Mouse (Mus musculus) liver, adult 2 months (tissue): Measurements from ENCODE around the gene St8sia1. TPM values are rescaled to one million over a fixed set of nuclear protein-coding genes. Genes with fewer than 3 reads are reported as not detected.

Source experiments
- DNase-seq: peaks from one replicate; pipeline ENCODE4 v3.0.0-alpha.2; 2011; ENCODE audit warnings: low read depth, low spot score; ENCODE audit errors: extremely low read depth
- H3K27ac ChIP-seq: fragments of 200-500 bp; replicated peaks from 2 replicates; pipeline ENCODE4 v1.5.1; 2012; ENCODE audit warnings: low read depth, mild to moderate bottlenecking, control low read depth, inconsistent platforms, low read length; ENCODE audit not compliant: insufficient read depth
- H3K27me3 ChIP-seq: fragments of 200-500 bp; 2 replicates; pipeline ENCODE4 v1.6.1; 2012; ENCODE audit warnings: mild to moderate bottlenecking, moderate library complexity, low read length, inconsistent platforms; ENCODE audit not compliant: control insufficient read depth, insufficient read depth
- H3K36me3 ChIP-seq: fragments of 200-500 bp; 2 replicates; pipeline ENCODE4 v1.6.1; 2012; ENCODE audit warnings: low read length, inconsistent platforms; ENCODE audit not compliant: control insufficient read depth, insufficient read depth
- H3K4me1 ChIP-seq: fragments of 200-500 bp; 2 replicates; pipeline ENCODE4 v1.6.1; 2011; ENCODE audit warnings: low read length; ENCODE audit not compliant: control insufficient read depth, insufficient read depth
- H3K4me3 ChIP-seq: fragments of 200-500 bp; 2 replicates; pipeline ENCODE4 v1.5.1; 2011; ENCODE audit warnings: low read depth, mild to moderate bottlenecking, control low read depth, low read length, moderate library complexity; ENCODE audit not compliant: insufficient read depth
- H3K79me2 ChIP-seq: fragments of 200-500 bp; 2 replicates; pipeline ENCODE4 v1.6.1; 2012; ENCODE audit warnings: inconsistent platforms, mild to moderate bottlenecking, low read length, moderate library complexity; ENCODE audit not compliant: control insufficient read depth, insufficient read depth
- H3K9ac ChIP-seq: fragments of 200-500 bp; 2 replicates; pipeline ENCODE4 v1.6.1; 2012; ENCODE audit warnings: low read depth, mild to moderate bottlenecking, control low read depth, inconsistent platforms, low read length
- CTCF ChIP-seq: fragments of 200-500 bp; IDR thresholded peaks from 2 replicates; pipeline ENCODE4 v1.5.1; 2011; ENCODE audit warnings: low read depth, low read length, control low read depth
- POLR2A ChIP-seq: fragments of 200-500 bp; IDR thresholded peaks from 2 replicates; pipeline ENCODE4 v1.6.1; 2011; ENCODE audit warnings: low read length, control low read depth; ENCODE audit not compliant: insufficient read depth; ENCODE audit errors: extremely low read depth
- WGBS: fragments of 180-500 bp; shearing (Covaris S2); methylation state at CpG from one replicate; pipeline ENCODE4 v1.1.7; 2018; 5-methylcytosine and 5-hydroxymethylcytosine counted together
- polyA plus RNA-seq: library from polyadenylated mRNA; depleted of rRNA; stranded (reverse); fragments of >200 nt; gene quantifications from 2 replicates; pipeline ENCODE4 v1.2.3, GENCODE M21; 2012
- total RNA-seq: library from RNA; depleted of rRNA; stranded (reverse); fragments of >200 nt; gene quantifications from 2 replicates; pipeline ENCODE4 v1.2.3, GENCODE M21; 2014

St8sia1 gene
- total and polyA plus RNA-seq, 2 experiments = under 0.01 to 0.01 TPM

DNA sequence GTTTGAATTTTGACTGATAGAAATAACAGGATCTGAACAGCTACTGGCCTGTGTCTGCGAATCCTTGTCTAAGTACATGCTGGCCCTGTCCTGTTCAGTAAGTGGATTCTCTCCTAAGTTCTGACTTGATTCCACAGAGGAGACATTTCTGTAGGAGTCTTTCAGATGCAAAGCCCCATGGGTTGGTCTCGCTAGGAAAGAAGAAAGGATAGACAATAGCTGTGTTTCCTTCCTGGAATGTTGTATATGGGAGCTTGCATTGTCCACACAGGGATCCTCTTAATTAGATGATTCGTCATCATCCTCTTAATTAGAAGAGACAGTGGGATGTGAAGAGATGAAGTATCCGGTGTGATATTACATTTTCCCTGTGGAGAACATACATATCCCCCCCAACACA is 117.4 kb downstream of the St8sia1 start:
- WGBS = 95% methylated on average over 4 of the region's 4 CpGs
- Histone ChIP-seq H3K79me2 (no peaks in the 10 kb centered on the region), H3K4me3 (no peak overlapping the region), H3K27me3 (no peaks in the 10 kb centered on the region), H3K36me3 (no peaks in the 10 kb centered on the region), H3K9ac (no peak overlapping the region), H3K4me1 (no peaks in the 10 kb centered on the region), H3K27ac (no peak overlapping the region)
- no peak for DNase-seq
- no peak for TF ChIP-seq POLR2A
- TF ChIP-seq CTCF = no peak

DNA sequence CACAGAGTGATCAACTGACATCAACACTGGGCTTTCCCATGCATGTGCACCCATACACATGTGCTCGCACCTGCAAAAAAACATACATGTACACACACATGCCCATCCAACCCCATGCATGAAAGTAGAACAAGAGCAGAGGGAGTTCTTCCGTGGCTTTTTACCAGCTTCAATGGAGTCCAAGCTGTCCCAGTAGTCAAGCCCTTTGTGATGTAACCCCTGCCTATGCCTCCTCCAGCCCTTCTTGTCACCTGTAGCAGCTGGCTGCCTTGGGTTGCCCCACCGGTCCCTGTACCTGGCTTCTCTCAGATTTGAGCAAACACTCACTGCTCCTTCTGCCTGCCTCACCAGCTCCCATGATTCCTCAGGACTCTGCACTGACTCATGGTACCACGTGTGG is 119.2 kb downstream of the St8sia1 start:
- DNase-seq = no peak
- 78% methylated on average over 4 of the region's 4 CpGs for WGBS
- Histone ChIP-seq H3K27ac (no peak overlapping the region), H3K4me3 (no peak overlapping the region), H3K9ac (no peak overlapping the region), H3K4me1 (no peaks in the 10 kb centered on the region), H3K27me3 (no peaks in the 10 kb centered on the region), H3K79me2 (no peaks in the 10 kb centered on the region), H3K36me3 (no peaks in the 10 kb centered on the region)
- TF ChIP-seq CTCF = no peak
- no peak for TF ChIP-seq POLR2A

GRCm38 (mm10) chr6:142844061-142844460 is 120.2 kb downstream of the St8sia1 start:
- DNase-seq = no peak
- H3K4me3 ChIP-seq = no peak overlapping the region
- no peaks in the 10 kb centered on the region for H3K79me2 ChIP-seq
- H3K27ac ChIP-seq = no peak overlapping the region
- no peaks in the 10 kb centered on the region for H3K27me3 ChIP-seq
- no peaks in the 10 kb centered on the region for H3K36me3 ChIP-seq
- H3K4me1 ChIP-seq = no peaks in the 10 kb centered on the region
- TF ChIP-seq POLR2A (no peak), CTCF (no peak)
- WGBS = 81% methylated on average over 4 of the region's 4 CpGs
- no peak overlapping the region for H3K9ac ChIP-seq

DNA sequence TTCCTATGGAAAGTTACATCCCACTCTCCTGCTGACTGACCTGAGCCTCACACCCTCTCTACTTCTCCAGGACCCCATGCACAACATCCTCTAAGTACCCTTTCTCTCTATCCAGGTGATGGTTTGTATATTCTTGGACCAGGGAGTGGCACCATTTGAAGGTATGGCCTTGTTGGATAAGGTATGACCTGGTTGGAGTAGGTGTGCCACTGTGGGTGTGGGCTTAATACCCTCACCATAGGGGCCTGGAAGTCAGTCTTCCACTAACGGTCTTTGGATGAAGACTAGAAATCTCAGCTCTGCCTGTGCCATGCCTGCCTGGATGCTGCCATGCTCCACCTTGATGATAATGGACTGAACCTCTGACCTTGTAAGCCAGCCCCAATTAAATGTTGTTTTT is 125.8 kb downstream of the St8sia1 start:
- Histone ChIP-seq H3K36me3 (no peaks in the 10 kb centered on the region), H3K79me2 (no peaks in the 10 kb centered on the region), H3K4me3 (no peak overlapping the region), H3K9ac (no peak overlapping the region), H3K27ac (no peak overlapping the region), H3K27me3 (no peaks in the 10 kb centered on the region), H3K4me1 (no peaks in the 10 kb centered on the region)
- no peak for DNase-seq
- TF ChIP-seq POLR2A (no peak), CTCF (no peak)
- 92% methylated on average over 1 of the region's 1 CpGs for WGBS

DNA sequence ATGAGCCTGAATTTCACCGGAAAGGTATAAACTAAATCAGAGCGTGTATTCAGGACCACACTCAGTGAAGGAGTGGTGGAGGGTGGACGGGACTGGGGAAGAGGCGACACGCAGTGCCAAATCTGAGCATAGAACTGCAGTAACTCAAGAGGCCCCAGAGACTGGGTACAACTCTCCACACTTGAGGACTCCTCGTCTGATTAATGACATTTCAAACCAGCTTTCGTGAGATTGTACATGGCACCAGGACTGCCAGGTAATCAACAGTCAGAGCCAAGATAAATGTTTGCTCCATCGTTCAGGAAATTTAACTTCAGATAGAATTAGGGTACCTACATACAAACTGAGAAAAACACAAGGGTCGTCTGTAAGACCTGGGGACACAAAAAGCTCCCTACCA is 126.9 kb downstream of the St8sia1 start:
- Histone ChIP-seq H3K27me3 (no peaks in the 10 kb centered on the region), H3K4me3 (no peak overlapping the region), H3K4me1 (no peaks in the 10 kb centered on the region), H3K36me3 (no peaks in the 10 kb centered on the region), H3K9ac (no peak overlapping the region), H3K79me2 (no peaks in the 10 kb centered on the region), H3K27ac (no peak overlapping the region)
- TF ChIP-seq POLR2A (no peak), CTCF (no peak)
- WGBS = 71% methylated on average over 9 of the region's 9 CpGs
- no peak for DNase-seq

GRCm38 (mm10) chr6:142835726-142836125 is 128.5 kb downstream of the St8sia1 start:
- H3K4me1 ChIP-seq = no peaks in the 10 kb centered on the region
- H3K79me2 ChIP-seq = no peaks in the 10 kb centered on the region
- no peaks in the 10 kb centered on the region for H3K27me3 ChIP-seq
- no peak for DNase-seq
- WGBS = 85% methylated on average over 18 of the region's 18 CpGs
- no peak for TF ChIP-seq POLR2A
- no peak for TF ChIP-seq CTCF
- no peaks in the 10 kb centered on the region for H3K36me3 ChIP-seq
- no peak overlapping the region for H3K27ac ChIP-seq
- H3K9ac ChIP-seq = no peak overlapping the region
- H3K4me3 ChIP-seq = no peak overlapping the region
